Mouse (Mus musculus): ENCODE results near the gene Mapkapk3. TPM values are rescaled to one million over a fixed set of nuclear protein-coding genes. Genes with fewer than 3 reads are reported as not detected.

Gene Mapkapk3
- polyA plus RNA-seq, 1 experiment from 2014 or later = 11.3 TPM

DNA sequence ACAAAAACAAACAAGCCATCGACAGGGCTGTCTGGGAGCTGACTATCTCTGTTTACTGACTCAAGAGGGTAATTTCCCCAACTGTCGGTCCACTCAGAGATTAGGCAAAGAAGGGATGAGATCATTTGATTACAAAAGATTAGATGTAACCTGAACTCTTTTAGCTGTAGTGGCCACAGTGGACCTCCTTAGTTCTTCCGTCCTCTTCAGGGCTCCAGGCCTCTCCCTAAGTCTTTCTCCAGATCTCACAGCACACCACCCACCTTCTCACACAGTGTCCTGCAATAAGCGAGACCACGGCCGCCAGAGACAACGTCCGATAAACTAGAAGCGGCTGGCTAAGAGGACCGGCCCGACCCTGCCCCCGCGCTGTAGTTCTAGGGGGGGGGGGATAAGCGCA lies 6.4 kb upstream of the Mapkapk3 start:
- H3K27ac ChIP-seq (ENCODE audit: low read length) = peak overlapping the region; percentile 69; the same call in 1 of the 2 replicates
- H3K9ac ChIP-seq (replicated peaks; ENCODE audit: low read length) = peak overlapping the region; percentile 65
- peaks cover 20% of the 10 kb centered on the region for H3K4me1 ChIP-seq (ENCODE audit: insufficient read depth, low read length)
- no peaks in the 10 kb centered on the region for H3K27me3 ChIP-seq (ENCODE audit: insufficient read depth, low read length)
- WGBS = 6% methylated on average over 14 of the region's 14 CpGs
- H3K9me3 ChIP-seq (ENCODE audit: low read length) = no peaks in the 10 kb centered on the region
- peak overlapping the region; percentile 76 for H3K4me2 ChIP-seq (replicated peaks; ENCODE audit: low read depth, low read length)
- H3K4me3 ChIP-seq (ENCODE audit: low read length) = peak overlapping the region; percentile 69
- peaks cover 4% of the 10 kb centered on the region for H3K36me3 ChIP-seq (ENCODE audit: insufficient read depth, low read length)
- ATAC-seq (ENCODE audit: low FRiP score, low TSS enrichment) = peak; percentile 60

DNA sequence AAGGTAGTCTGAATTCAATTTTAAA lies 6.2 kb upstream of the Mapkapk3 start, which contains the start of gene Cish:
TSS of gene Cish (plus strand) at position 11 of the 25 bp plus-strand sequence.
- H3K27me3 ChIP-seq (ENCODE audit: insufficient read depth, low read length) = no peaks in the 10 kb centered on the region
- peaks cover 1% of the 10 kb centered on the region for H3K36me3 ChIP-seq (ENCODE audit: insufficient read depth, low read length)
- H3K9ac ChIP-seq (replicated peaks; ENCODE audit: low read length) = peak within 1 kb of the TSS; percentile 86
- H3K4me3 ChIP-seq (ENCODE audit: low read length) = peak within 1 kb of the TSS; percentile 69
- no peaks in the 10 kb centered on the region for H3K9me3 ChIP-seq (ENCODE audit: low read length)
- no peak for ATAC-seq (ENCODE audit: low FRiP score, low TSS enrichment)
- peaks cover 20% of the 10 kb centered on the region for H3K4me1 ChIP-seq (ENCODE audit: insufficient read depth, low read length)
- peak within 1 kb of the TSS; percentile 76 for H3K4me2 ChIP-seq (replicated peaks; ENCODE audit: low read depth, low read length)
- peak within 1 kb of the TSS; percentile 89 for H3K27ac ChIP-seq (ENCODE audit: low read length)

DNA sequence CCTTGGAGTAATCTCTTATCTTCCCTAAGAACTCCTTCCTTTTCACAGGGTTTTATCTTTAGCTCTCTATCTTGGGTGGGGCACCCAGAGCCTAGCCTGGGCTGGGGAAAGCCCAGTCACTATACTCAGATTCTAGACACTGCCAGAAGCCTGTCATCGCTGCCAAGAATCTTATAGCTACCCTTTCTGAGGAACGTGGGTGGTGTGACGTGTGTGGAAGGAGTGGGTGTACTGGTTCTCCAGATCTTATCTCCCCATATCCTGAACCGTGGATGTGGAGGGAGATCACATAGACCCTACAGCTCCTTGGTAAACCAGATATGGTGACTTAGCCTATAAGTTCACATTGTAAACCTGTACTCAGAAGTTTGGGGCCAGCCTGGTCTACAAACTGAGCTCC lies 5.9 kb upstream of the Mapkapk3 start:
- no peaks in the 10 kb centered on the region for H3K27me3 ChIP-seq (ENCODE audit: insufficient read depth, low read length)
- WGBS = 70% methylated on average over 4 of the region's 4 CpGs
- H3K9ac ChIP-seq (replicated peaks; ENCODE audit: low read length) = peak overlapping the region; percentile 65; the same call in 1 of the 2 replicates
- no peak overlapping the region for H3K27ac ChIP-seq (ENCODE audit: low read length)
- H3K9me3 ChIP-seq (ENCODE audit: low read length) = no peaks in the 10 kb centered on the region
- peak overlapping the region; percentile 69 for H3K4me3 ChIP-seq (ENCODE audit: low read length)
- peaks cover 20% of the 10 kb centered on the region for H3K4me1 ChIP-seq (ENCODE audit: insufficient read depth, low read length)
- H3K36me3 ChIP-seq (ENCODE audit: insufficient read depth, low read length) = no peaks in the 10 kb centered on the region
- H3K4me2 ChIP-seq (replicated peaks; ENCODE audit: low read depth, low read length) = peak overlapping the region; percentile 76; the same call in 1 of the 2 replicates
- ATAC-seq (ENCODE audit: low FRiP score, low TSS enrichment) = no peak

DNA sequence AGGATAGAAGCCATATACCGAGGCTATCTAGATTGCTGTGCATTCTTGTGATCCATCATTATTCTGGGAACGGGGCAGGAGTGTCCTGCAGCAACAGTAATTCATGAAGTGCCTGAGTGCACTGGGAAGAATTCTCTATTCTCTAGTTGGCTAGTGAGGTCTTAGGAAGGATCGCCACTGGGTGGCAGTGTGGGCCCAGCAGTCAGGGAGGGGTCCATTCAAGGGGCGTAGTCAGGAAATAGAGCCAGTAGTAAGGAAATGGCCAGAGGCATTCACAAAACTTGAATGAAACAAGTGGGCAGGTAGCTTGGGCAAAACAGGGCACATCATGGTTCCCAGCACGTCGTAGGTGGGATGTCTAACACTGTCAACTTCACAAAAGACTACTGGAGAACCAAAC lies 4.6 kb upstream of the Mapkapk3 start:
- no peak overlapping the region for H3K4me2 ChIP-seq (replicated peaks; ENCODE audit: low read depth, low read length)
- H3K4me3 ChIP-seq (ENCODE audit: low read length) = no peak overlapping the region
- ATAC-seq (ENCODE audit: low FRiP score, low TSS enrichment) = no peak
- H3K9me3 ChIP-seq (ENCODE audit: low read length) = no peaks in the 10 kb centered on the region
- no peaks in the 10 kb centered on the region for H3K36me3 ChIP-seq (ENCODE audit: insufficient read depth, low read length)
- no peaks in the 10 kb centered on the region for H3K27me3 ChIP-seq (ENCODE audit: insufficient read depth, low read length)
- no peak overlapping the region for H3K27ac ChIP-seq (ENCODE audit: low read length)
- 3% methylated on average over 6 of the region's 6 CpGs for WGBS
- H3K4me1 ChIP-seq (ENCODE audit: insufficient read depth, low read length) = peaks cover 25% of the 10 kb centered on the region
- H3K9ac ChIP-seq (replicated peaks; ENCODE audit: low read length) = no peak overlapping the region

DNA sequence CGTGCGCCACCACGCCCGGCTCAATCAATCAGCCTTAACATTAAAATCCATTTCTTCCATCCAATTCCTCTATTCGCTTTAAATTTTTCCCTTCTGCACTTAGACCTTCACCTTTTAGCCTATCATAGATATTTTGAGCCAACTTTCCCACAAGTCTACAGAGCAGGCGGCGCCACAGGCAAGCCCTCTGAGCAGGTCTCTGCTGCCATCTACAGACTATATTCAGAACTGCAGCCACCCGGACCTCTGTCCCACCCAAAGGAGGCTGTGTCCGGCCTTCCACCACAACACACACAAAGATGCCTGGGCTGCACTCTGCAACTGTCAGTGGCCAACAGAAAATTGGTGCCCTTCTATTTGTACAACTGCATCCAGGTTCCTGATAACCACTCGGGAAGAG lies 1.2 kb upstream of the Mapkapk3 start:
- ATAC-seq (ENCODE audit: low FRiP score, low TSS enrichment) = no peak; the same call in 1 of the 2 replicates
- H3K27ac ChIP-seq (ENCODE audit: low read length) = no peak overlapping the region
- H3K4me1 ChIP-seq (ENCODE audit: insufficient read depth, low read length) = peaks cover 17% of the 10 kb centered on the region
- H3K4me2 ChIP-seq (replicated peaks; ENCODE audit: low read depth, low read length) = no peak overlapping the region
- H3K4me3 ChIP-seq (ENCODE audit: low read length) = no peak overlapping the region
- WGBS = 30% methylated on average over 10 of the region's 10 CpGs
- H3K9ac ChIP-seq (replicated peaks; ENCODE audit: low read length) = no peak overlapping the region
- no peaks in the 10 kb centered on the region for H3K9me3 ChIP-seq (ENCODE audit: low read length)
- H3K36me3 ChIP-seq (ENCODE audit: insufficient read depth, low read length) = no peaks in the 10 kb centered on the region
- H3K27me3 ChIP-seq (ENCODE audit: insufficient read depth, low read length) = no peaks in the 10 kb centered on the region

DNA sequence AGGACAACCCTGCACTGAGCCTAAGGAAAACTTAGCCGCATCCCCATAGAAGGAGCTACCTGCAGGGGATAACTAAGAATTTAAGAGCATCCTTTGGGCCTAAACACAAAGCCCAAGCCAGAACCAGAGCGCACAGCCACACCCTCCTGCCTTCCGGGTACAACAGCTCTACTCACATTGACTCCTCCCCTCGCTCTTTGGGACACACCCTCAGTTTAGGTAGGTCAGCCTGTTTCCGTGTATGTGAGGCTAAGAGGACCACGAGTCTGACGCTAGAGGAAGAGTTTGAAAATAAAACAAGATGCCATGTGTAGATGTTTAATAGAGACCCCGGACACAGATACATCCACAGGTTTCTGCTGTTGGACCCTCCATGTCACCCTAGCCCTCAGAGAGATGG lies 966 bp downstream of the Mapkapk3 start:
- H3K27me3 ChIP-seq (ENCODE audit: insufficient read depth, low read length) = no peaks in the 10 kb centered on the region
- peak overlapping the region; percentile 64; the same call in 1 of the 2 replicates for H3K9ac ChIP-seq (replicated peaks; ENCODE audit: low read length)
- no peak overlapping the region for H3K27ac ChIP-seq (ENCODE audit: low read length)
- H3K4me1 ChIP-seq (ENCODE audit: insufficient read depth, low read length) = peaks cover 9% of the 10 kb centered on the region
- no peak for ATAC-seq (ENCODE audit: low FRiP score, low TSS enrichment)
- H3K4me2 ChIP-seq (replicated peaks; ENCODE audit: low read depth, low read length) = peak overlapping the region; percentile 79
- H3K9me3 ChIP-seq (ENCODE audit: low read length) = no peaks in the 10 kb centered on the region
- H3K4me3 ChIP-seq (ENCODE audit: low read length) = peak overlapping the region; percentile 45
- no peaks in the 10 kb centered on the region for H3K36me3 ChIP-seq (ENCODE audit: insufficient read depth, low read length)
- WGBS = 33% methylated on average over 8 of the region's 8 CpGs

DNA sequence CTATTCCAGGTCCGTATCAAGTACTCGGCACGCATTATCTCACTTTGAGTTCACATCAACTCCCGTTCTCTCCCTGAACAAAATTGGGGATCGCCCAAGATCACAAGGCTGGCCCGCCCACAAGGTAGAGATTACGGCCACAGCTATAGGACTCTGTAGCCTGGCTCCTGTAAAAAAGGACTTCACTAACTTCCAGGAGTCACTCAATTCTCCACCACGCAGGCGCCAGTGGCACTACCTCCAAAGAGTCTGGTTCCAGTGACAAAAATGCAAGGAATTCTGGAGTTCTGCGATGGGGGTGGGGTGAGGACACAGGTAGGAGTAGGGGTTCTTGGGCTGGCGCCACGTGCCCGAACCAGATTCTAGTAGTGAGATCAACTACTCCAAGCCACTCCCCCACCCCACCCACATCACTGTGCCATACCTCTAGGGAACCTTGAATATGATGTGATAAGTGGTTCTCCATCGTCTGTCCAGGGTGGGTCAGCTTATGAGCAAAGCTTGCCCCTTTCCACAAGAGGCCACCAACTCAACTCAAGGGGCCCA lies 1.5 kb downstream of the Mapkapk3 start:
- Histone ChIP-seq H3K9ac (replicated peaks; ENCODE audit: low read length) (no peak overlapping the region), H3K4me3 (ENCODE audit: low read length) (no peak overlapping the region), H3K27me3 (ENCODE audit: insufficient read depth, low read length) (no peaks in the 10 kb centered on the region), H3K4me2 (replicated peaks; ENCODE audit: low read depth, low read length) (no peak overlapping the region), H3K9me3 (ENCODE audit: low read length) (no peaks in the 10 kb centered on the region), H3K4me1 (ENCODE audit: insufficient read depth, low read length) (peaks cover 9% of the 10 kb centered on the region), H3K36me3 (ENCODE audit: insufficient read depth, low read length) (no peaks in the 10 kb centered on the region), H3K27ac (ENCODE audit: low read length) (no peak overlapping the region)
- 93% methylated on average over 14 of the region's 14 CpGs for WGBS
- ATAC-seq (ENCODE audit: low FRiP score, low TSS enrichment) = no peak

DNA sequence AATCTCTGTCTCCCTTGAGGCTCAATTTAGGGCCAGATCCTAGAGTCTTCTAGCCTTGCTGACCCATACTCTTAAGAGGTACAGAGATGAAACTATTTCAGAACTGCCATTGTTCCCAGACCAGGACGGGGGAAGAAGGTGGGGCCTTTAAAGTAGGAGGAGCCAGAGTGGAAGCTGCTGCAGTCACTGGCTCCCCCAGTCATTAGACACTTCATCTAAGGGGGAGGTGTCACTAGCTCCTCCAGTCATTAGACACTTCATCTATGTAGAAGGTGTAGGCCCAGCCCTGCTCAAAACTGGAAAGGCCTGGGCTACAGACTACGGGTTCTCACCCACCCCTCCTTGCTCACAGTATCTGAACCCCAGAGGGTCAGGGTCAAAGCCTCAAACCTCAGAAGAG lies 2.4 kb downstream of the Mapkapk3 start:
- H3K4me3 ChIP-seq (ENCODE audit: low read length) = no peak overlapping the region
- H3K9me3 ChIP-seq (ENCODE audit: low read length) = no peaks in the 10 kb centered on the region
- ATAC-seq (ENCODE audit: low FRiP score, low TSS enrichment) = no peak
- H3K9ac ChIP-seq (replicated peaks; ENCODE audit: low read length) = no peak overlapping the region
- H3K27ac ChIP-seq (ENCODE audit: low read length) = no peak overlapping the region
- no peaks in the 10 kb centered on the region for H3K27me3 ChIP-seq (ENCODE audit: insufficient read depth, low read length)
- WGBS = 66% methylated on average over 2 of the region's 2 CpGs
- no peaks in the 10 kb centered on the region for H3K36me3 ChIP-seq (ENCODE audit: insufficient read depth, low read length)
- H3K4me2 ChIP-seq (replicated peaks; ENCODE audit: low read depth, low read length) = no peak overlapping the region
- H3K4me1 ChIP-seq (ENCODE audit: insufficient read depth, low read length) = peaks cover 9% of the 10 kb centered on the region

DNA sequence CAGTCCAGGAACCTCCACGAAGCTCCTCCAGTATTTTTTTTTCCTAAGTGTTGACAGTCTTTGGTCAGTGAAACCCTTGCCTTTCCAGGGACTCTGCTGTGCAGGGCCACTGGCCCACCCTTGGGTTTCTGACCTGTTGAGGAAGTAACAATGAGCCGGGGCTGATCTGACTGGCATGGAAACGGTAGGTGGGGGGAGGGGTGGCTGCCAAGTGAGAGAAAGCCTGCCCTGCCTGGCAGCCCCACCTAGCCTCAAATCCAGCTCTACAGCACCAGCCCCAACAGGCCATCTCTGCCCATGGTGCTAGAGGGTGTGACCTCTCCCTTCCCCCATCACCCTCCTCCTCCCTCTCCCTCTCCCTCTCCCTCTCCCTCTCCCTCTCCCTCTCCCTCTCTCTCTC lies 4.7 kb downstream of the Mapkapk3 start:
- H3K36me3 ChIP-seq (ENCODE audit: insufficient read depth, low read length) = no peaks in the 10 kb centered on the region
- no peak overlapping the region for H3K4me2 ChIP-seq (replicated peaks; ENCODE audit: low read depth, low read length)
- H3K9me3 ChIP-seq (ENCODE audit: low read length) = no peaks in the 10 kb centered on the region
- no peaks in the 10 kb centered on the region for H3K27me3 ChIP-seq (ENCODE audit: insufficient read depth, low read length)
- ATAC-seq (ENCODE audit: low FRiP score, low TSS enrichment) = no peak
- no peak overlapping the region for H3K4me3 ChIP-seq (ENCODE audit: low read length)
- no peak overlapping the region for H3K9ac ChIP-seq (replicated peaks; ENCODE audit: low read length)
- H3K27ac ChIP-seq (ENCODE audit: low read length) = no peak overlapping the region
- peaks cover 12% of the 10 kb centered on the region for H3K4me1 ChIP-seq (ENCODE audit: insufficient read depth, low read length)
- WGBS = 26% methylated on average over 3 of the region's 3 CpGs

DNA sequence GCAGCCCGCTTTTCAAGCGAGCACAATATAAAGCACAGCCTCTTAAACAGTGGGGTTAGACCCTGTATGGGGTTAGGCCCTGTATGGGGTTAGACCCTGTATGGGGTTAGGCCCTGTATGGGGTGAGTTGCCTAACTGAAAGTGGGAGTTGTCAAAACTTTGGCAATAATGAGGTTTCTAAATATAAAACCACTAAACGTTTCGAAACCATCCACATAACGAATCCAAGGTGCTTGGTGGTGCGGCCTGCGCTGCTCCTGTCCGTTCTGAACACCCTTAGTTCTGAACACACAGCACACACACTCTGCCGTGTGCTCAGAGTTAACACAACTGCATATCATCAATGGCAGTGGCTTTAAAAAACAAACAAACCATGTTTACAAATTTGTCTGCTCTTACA lies 6.7 kb downstream of the Mapkapk3 start:
- 91% methylated on average over 9 of the region's 9 CpGs for WGBS
- no peak overlapping the region for H3K9ac ChIP-seq (replicated peaks; ENCODE audit: low read length)
- peaks cover 18% of the 10 kb centered on the region for H3K4me1 ChIP-seq (ENCODE audit: insufficient read depth, low read length)
- no peaks in the 10 kb centered on the region for H3K9me3 ChIP-seq (ENCODE audit: low read length)
- H3K36me3 ChIP-seq (ENCODE audit: insufficient read depth, low read length) = no peaks in the 10 kb centered on the region
- H3K4me3 ChIP-seq (ENCODE audit: low read length) = no peak overlapping the region
- no peaks in the 10 kb centered on the region for H3K27me3 ChIP-seq (ENCODE audit: insufficient read depth, low read length)
- ATAC-seq (ENCODE audit: low FRiP score, low TSS enrichment) = no peak
- H3K4me2 ChIP-seq (replicated peaks; ENCODE audit: low read depth, low read length) = no peak overlapping the region
- no peak overlapping the region for H3K27ac ChIP-seq (ENCODE audit: low read length)

Data from kidney, embryonic 16.5 days (tissue).